In genomic region chr5:135735741-135736140, GRCm38 (mm10) we compare ENCODE assay signal across 28 mouse cellular contexts. TPM values are rescaled to one million over a fixed set of nuclear protein-coding genes. Genes with fewer than 3 reads are reported as not detected.
DNase-seq lines count a peak whose midpoint lies in the region; ATAC-seq and TF ChIP-seq lines count a peak whose summit lies in the region.
"Had no signal": no experiment of that assay in that cellular context is flagged by ENCODE, and none has a peak within 500 bp of the region (broad histone marks: within the 10 kb centered on the region; RNA-seq: fewer than 3 reads in every experiment).

No protein-coding gene starts in this region.

- H3K4me3 ChIP-seq in kidney, embryonic 14.5 days (ENCODE audit: low read length): no peak overlapping the region
- no peak overlapping the region for H3K4me3 ChIP-seq in liver, adult 2 months (ENCODE audit: insufficient read depth, low read depth, low read length)
- H3K4me3 ChIP-seq in E14TG2a.4 (replicated peaks; ENCODE audit: low read length): 0 out of 2 replicates have a peak overlapping the region, but pooled peaks have one; percentile 17
- H3K4me3 ChIP-seq: forebrain, embryonic 10.5 days; forebrain, embryonic 13.5 days; heart, embryonic 12.5 days; heart, embryonic 15.5 days; hindbrain, embryonic 10.5 days; hindbrain, embryonic 13.5 days had no signal

- H3K9me3 ChIP-seq in kidney, embryonic 14.5 days (ENCODE audit: control insufficient read depth, low read length): no peaks in the 10 kb centered on the region
- no peaks in the 10 kb centered on the region for H3K9me3 ChIP-seq in E14TG2a.4 (ENCODE audit: low read length)
- H3K9me3 ChIP-seq: forebrain, embryonic 10.5 days; forebrain, embryonic 13.5 days; heart, embryonic 12.5 days; heart, embryonic 15.5 days; hindbrain, embryonic 10.5 days; hindbrain, embryonic 13.5 days had no signal

- no peaks in the 10 kb centered on the region for H3K79me2 ChIP-seq in liver, adult 2 months (ENCODE audit: control insufficient read depth, insufficient read depth, low read length)

- no peak overlapping the region for H3K4me2 ChIP-seq in kidney, embryonic 14.5 days (replicated peaks; ENCODE audit: low read depth, low read length)
- H3K4me2 ChIP-seq: forebrain, embryonic 13.5 days; heart, embryonic 12.5 days; heart, embryonic 15.5 days; hindbrain, embryonic 13.5 days had no signal

- TF ChIP-seq POLR2A in liver, adult 2 months (IDR thresholded peaks at IDR 0.05; ENCODE audit: extremely low read depth, insufficient read depth, low read length): no peak

- WGBS in kidney, embryonic 14.5 days: 88% methylated on average over 13 of the region's 13 CpGs
- WGBS in liver, adult 2 months: 30% methylated on average over 13 of the region's 13 CpGs

- TF ChIP-seq CTCF in liver, adult 2 months (IDR thresholded peaks at IDR 0.05; ENCODE audit: low read depth, low read length): no peak
- no peak for TF ChIP-seq CTCF in E14TG2a.4 (conservative IDR thresholded peaks at IDR 0.05; ENCODE audit: low read length)

- peaks cover 66% of the 10 kb centered on the region for H3K36me3 ChIP-seq in kidney, embryonic 14.5 days (ENCODE audit: control insufficient read depth, insufficient read depth, low read length)
- H3K36me3 ChIP-seq in liver, adult 2 months (ENCODE audit: control insufficient read depth, insufficient read depth, low read length): peaks cover 39% of the 10 kb centered on the region
- H3K36me3 ChIP-seq in E14TG2a.4 (ENCODE audit: insufficient read depth, low read length): peaks cover 76% of the 10 kb centered on the region

- DNase-seq in cerebellum, adult 9-11 months: peak; percentile 16
- peak; percentile 40 for DNase-seq in kidney, adult 9 months
- peak; percentile 58 for DNase-seq in liver, adult 2 months (ENCODE audit: extremely low read depth, low read depth, low spot score)
- no peak for DNase-seq in liver
- no peak for DNase-seq in B cell, adult 2 months
- DNase-seq: adrenal gland, adult 2 months; adrenal gland, postnatal 14 days; cerebellum, adult 11-12 months; cerebellum, adult 8-10 months; cerebellum, postnatal 14 days; gastrocnemius, postnatal 14 days; heart, adult 18-20 months; heart, postnatal 10 days; heart, postnatal 36 days had no signal

- H3K27me3 ChIP-seq in kidney, embryonic 14.5 days (ENCODE audit: control insufficient read depth, insufficient read depth, low read length): no peaks in the 10 kb centered on the region
- no peaks in the 10 kb centered on the region for H3K27me3 ChIP-seq in liver, adult 2 months (ENCODE audit: control insufficient read depth, insufficient read depth, low read length)
- H3K27me3 ChIP-seq in E14TG2a.4 (ENCODE audit: insufficient read depth, low read length): peaks cover 6% of the 10 kb centered on the region; the same call in 1 of the 2 replicates
- H3K27me3 ChIP-seq: CH12.LX; forebrain, embryonic 13.5 days; heart, embryonic 12.5 days; heart, embryonic 15.5 days; hindbrain, embryonic 13.5 days had no signal

- ATAC-seq in cerebellum, adult (ENCODE audit: insufficient number of reproducible peaks, low FRiP score, low TSS enrichment): no peak
- no peak for ATAC-seq in kidney, embryonic 14.5 days (ENCODE audit: low FRiP score, low TSS enrichment)
- ATAC-seq: forebrain, embryonic 13.5 days; forebrain, embryonic 16.5 days; hindbrain, embryonic 16.5 days had no signal

- H3K9ac ChIP-seq in kidney, embryonic 14.5 days (ENCODE audit: low read depth, low read length): no peak overlapping the region
- H3K9ac ChIP-seq in liver, adult 2 months (ENCODE audit: low read depth, low read length): no peak overlapping the region
- H3K9ac ChIP-seq: forebrain, embryonic 13.5 days; heart, embryonic 12.5 days; heart, embryonic 15.5 days; hindbrain, embryonic 13.5 days had no signal

- H3K27ac ChIP-seq in kidney, embryonic 14.5 days (ENCODE audit: low read depth, low read length): no peak overlapping the region
- H3K27ac ChIP-seq in liver, adult 2 months (replicated peaks; ENCODE audit: insufficient read depth, low read depth, low read length): no peak overlapping the region
- H3K27ac ChIP-seq: forebrain, embryonic 10.5 days; forebrain, embryonic 13.5 days; heart, embryonic 15.5 days; hindbrain, embryonic 10.5 days; hindbrain, embryonic 13.5 days had no signal

- H3K4me1 ChIP-seq in kidney, embryonic 14.5 days (ENCODE audit: control insufficient read depth, insufficient read depth, low read length): no peaks in the 10 kb centered on the region
- no peaks in the 10 kb centered on the region for H3K4me1 ChIP-seq in liver, adult 2 months (ENCODE audit: control insufficient read depth, insufficient read depth, low read length)
- peaks cover 68% of the 10 kb centered on the region for H3K4me1 ChIP-seq in E14TG2a.4 (replicated peaks; ENCODE audit: low read depth, low read length)
- H3K4me1 ChIP-seq: forebrain, embryonic 10.5 days; forebrain, embryonic 13.5 days; hindbrain, embryonic 10.5 days; hindbrain, embryonic 13.5 days had no signal

RNA-seq across cellular contexts. Expression of gene Tmem120a, which starts 8.5 kb away (rescaled TPM):
- 64.7 and 65.1 TPM in 2 replicates for polyA plus RNA-seq in kidney, embryonic 14.5 days (2014; fragmentation: Nextera tagmentation; extraction: Ambion mirVana)
- 55.2 and 58.1 TPM in 2 replicates for total RNA-seq in liver, adult 2 months (2014; rRNA removed)
- 52.9 and 76.6 TPM in 2 replicates for polyA plus RNA-seq in liver, adult 2 months (2012; rRNA removed)

RNA-seq across cellular contexts. Expression of gene Styxl1, which starts 42.4 kb away (rescaled TPM):
- 0.19 and 0.72 TPM in 2 replicates for polyA plus RNA-seq in kidney, embryonic 14.5 days (2014; fragmentation: Nextera tagmentation; extraction: Ambion mirVana)
- 0.13 and 0.18 TPM in 2 replicates for total RNA-seq in liver, adult 2 months (2014; rRNA removed)
- 0.22 and 0.23 TPM in 2 replicates for polyA plus RNA-seq in liver, adult 2 months (2012; rRNA removed)
- total RNA-seq: CH12.LX; gastrocnemius, adult 18-20 months; gastrocnemius, postnatal 14 days; heart, adult 18-20 months; heart, postnatal 10 days; heart, postnatal 36 days; MEL had no signal
- polyA plus RNA-seq: heart, embryonic 12.5 days had no signal

RNA-seq across cellular contexts. Expression of gene Mdh2, which starts 42.5 kb away (rescaled TPM):
- polyA plus RNA-seq in kidney, embryonic 14.5 days (2014; fragmentation: Nextera tagmentation; extraction: Ambion mirVana): 429 and 590 TPM in 2 replicates
- 108 and 176 TPM in 2 replicates for total RNA-seq in liver, adult 2 months (2014; rRNA removed)
- polyA plus RNA-seq in liver, adult 2 months (2012; rRNA removed): 361 and 418 TPM in 2 replicates

Comparison
In these comparisons a context has a peak if more than half of its experiments do, and no peak if none do; other contexts are left out.
1. DNase-seq: peak in cerebellum, adult 9-11 months (single experiment), kidney, adult 9 months (single experiment) and liver, adult 2 months (single experiment); none in liver (single experiment) and B cell, adult 2 months (0 of 2).